Mouse (Mus musculus): ENCODE measurements at regions not wholly inside any gene's neighbourhood (a gene's known extent, or its start where the extent isn't known, plus 50 kb on each side); places are given as distances from the start of the nearest gene placed in this dataset.
A peak's percentile ranks its signal among the peaks of the same experiment; 100 is the strongest.

- 67% methylated on average over 6 of the region's 6 CpGs for WGBS
- no peaks in the 10 kb centered on the region for H3K9me3 ChIP-seq (replicated peaks; ENCODE audit: control insufficient read depth, low read length, poor library complexity, severe bottlenecking)
- peak; percentile 36; the same call in 1 of the 2 replicates for ATAC-seq
Measured at GRCm38 (mm10) chr3:69953674-69954329, 53.6 kb upstream of the Otol1 start.

GRCm38 (mm10) chr3:69922792-69923418 lies 63.2 kb upstream of the Sptssb start:
- no peak overlapping the region for H3K9ac ChIP-seq (ENCODE audit: low read depth, low read length)
- no peaks in the 10 kb centered on the region for H3K36me3 ChIP-seq (ENCODE audit: control insufficient read depth, insufficient read depth, low read length)
- no peak overlapping the region for H3K4me3 ChIP-seq (ENCODE audit: low read depth, low read length)
- no peaks in the 10 kb centered on the region for H3K9me3 ChIP-seq (replicated peaks; ENCODE audit: control insufficient read depth, low read length, poor library complexity, severe bottlenecking)
- no peaks in the 10 kb centered on the region for H3K27me3 ChIP-seq (ENCODE audit: control insufficient read depth, insufficient read depth, low read depth, low read length)
- WGBS = 88% methylated on average over 8 of the region's 8 CpGs
- no peak for ATAC-seq
- H3K4me1 ChIP-seq (ENCODE audit: control insufficient read depth, insufficient read depth, low read length) = no peaks in the 10 kb centered on the region
- H3K27ac ChIP-seq (ENCODE audit: low read length) = no peak overlapping the region
- no peak overlapping the region for H3K4me2 ChIP-seq (ENCODE audit: low read length)

More at GRCm38 (mm10) chr3:69953674-69954329, 53.6 kb upstream of the Otol1 start:
- H3K4me3 ChIP-seq (ENCODE audit: low read depth, low read length) = no peak overlapping the region
- no peaks in the 10 kb centered on the region for H3K4me1 ChIP-seq (ENCODE audit: control insufficient read depth, insufficient read depth, low read length)
- no peaks in the 10 kb centered on the region for H3K27me3 ChIP-seq (ENCODE audit: control insufficient read depth, insufficient read depth, low read depth, low read length)
- no peak overlapping the region for H3K27ac ChIP-seq (ENCODE audit: low read length)
- no peak overlapping the region for H3K9ac ChIP-seq (ENCODE audit: low read depth, low read length)
- no peaks in the 10 kb centered on the region for H3K36me3 ChIP-seq (ENCODE audit: control insufficient read depth, insufficient read depth, low read length)
- no peak overlapping the region for H3K4me2 ChIP-seq (ENCODE audit: low read length)

DNA sequence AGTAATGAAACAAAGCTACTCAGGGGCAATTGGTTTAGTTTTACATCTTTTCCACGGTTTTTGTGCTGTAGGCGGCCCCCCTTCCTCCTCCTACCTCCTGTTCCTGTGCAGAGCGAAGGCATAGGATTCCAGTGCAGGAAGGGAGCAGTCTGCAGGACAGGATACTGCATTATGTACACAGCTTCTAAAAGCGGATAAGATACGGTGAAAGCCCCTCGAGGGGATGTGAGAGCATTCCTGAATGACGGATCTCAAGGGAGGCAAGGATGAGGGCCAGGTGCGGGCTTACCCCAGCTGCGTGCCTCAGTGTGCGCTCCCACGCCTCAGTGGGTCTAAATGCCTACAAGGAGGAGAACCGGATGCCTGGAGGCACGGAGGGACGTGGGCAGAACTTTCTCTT lies 53.1 kb upstream of the Sptssb start:
- Histone ChIP-seq H3K36me3 (ENCODE audit: control insufficient read depth, insufficient read depth, low read length) (no peaks in the 10 kb centered on the region), H3K4me2 (ENCODE audit: low read length) (peak overlapping the region; percentile 20; the same call in 1 of the 2 replicates), H3K27ac (ENCODE audit: low read length) (no peak overlapping the region), H3K4me3 (ENCODE audit: low read depth, low read length) (no peak overlapping the region), H3K4me1 (ENCODE audit: control insufficient read depth, insufficient read depth, low read length) (no peaks in the 10 kb centered on the region; the same call in 1 of the 2 replicates), H3K9me3 (replicated peaks; ENCODE audit: control insufficient read depth, low read length, poor library complexity, severe bottlenecking) (no peaks in the 10 kb centered on the region), H3K9ac (ENCODE audit: low read depth, low read length) (no peak overlapping the region), H3K27me3 (ENCODE audit: control insufficient read depth, insufficient read depth, low read depth, low read length) (no peaks in the 10 kb centered on the region)
- no peak for ATAC-seq
- WGBS = 26% methylated on average over 14 of the region's 14 CpGs

DNA sequence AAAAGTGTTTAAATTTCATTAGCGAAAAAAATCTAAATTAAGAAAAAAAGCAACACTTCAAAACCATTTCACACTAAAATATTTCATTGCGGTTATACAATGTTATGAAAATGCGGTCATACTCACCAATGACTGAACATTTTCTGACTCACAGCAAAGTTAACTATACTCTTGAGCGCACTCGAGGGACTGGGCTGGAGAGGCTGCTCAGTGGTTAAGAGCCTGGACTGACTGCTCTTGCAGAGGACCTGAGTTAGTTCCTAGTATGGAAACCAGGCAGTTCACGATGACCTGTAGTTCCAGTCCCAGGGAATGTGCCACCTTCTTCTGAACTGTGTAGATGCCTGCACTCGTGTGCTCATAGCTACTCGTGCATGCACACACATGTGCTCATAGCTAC lies 50.3 kb upstream of the Sptssb start:
- WGBS = 93% methylated on average over 8 of the region's 8 CpGs
- Histone ChIP-seq H3K9me3 (replicated peaks; ENCODE audit: control insufficient read depth, low read length, poor library complexity, severe bottlenecking) (no peaks in the 10 kb centered on the region), H3K4me1 (ENCODE audit: control insufficient read depth, insufficient read depth, low read length) (no peaks in the 10 kb centered on the region; the same call in 1 of the 2 replicates), H3K4me2 (ENCODE audit: low read length) (no peak overlapping the region), H3K36me3 (ENCODE audit: control insufficient read depth, insufficient read depth, low read length) (no peaks in the 10 kb centered on the region), H3K27ac (ENCODE audit: low read length) (no peak overlapping the region), H3K4me3 (ENCODE audit: low read depth, low read length) (no peak overlapping the region), H3K9ac (ENCODE audit: low read depth, low read length) (no peak overlapping the region), H3K27me3 (ENCODE audit: control insufficient read depth, insufficient read depth, low read depth, low read length) (no peaks in the 10 kb centered on the region)
- ATAC-seq = no peak

All from midbrain, embryonic 16.5 days (tissue).